Mouse (Mus musculus): ENCODE measurements around the gene Ranbp3.
A peak's percentile ranks its signal among the peaks of the same experiment; 100 is the strongest.

Ranbp3 gene

DNA sequence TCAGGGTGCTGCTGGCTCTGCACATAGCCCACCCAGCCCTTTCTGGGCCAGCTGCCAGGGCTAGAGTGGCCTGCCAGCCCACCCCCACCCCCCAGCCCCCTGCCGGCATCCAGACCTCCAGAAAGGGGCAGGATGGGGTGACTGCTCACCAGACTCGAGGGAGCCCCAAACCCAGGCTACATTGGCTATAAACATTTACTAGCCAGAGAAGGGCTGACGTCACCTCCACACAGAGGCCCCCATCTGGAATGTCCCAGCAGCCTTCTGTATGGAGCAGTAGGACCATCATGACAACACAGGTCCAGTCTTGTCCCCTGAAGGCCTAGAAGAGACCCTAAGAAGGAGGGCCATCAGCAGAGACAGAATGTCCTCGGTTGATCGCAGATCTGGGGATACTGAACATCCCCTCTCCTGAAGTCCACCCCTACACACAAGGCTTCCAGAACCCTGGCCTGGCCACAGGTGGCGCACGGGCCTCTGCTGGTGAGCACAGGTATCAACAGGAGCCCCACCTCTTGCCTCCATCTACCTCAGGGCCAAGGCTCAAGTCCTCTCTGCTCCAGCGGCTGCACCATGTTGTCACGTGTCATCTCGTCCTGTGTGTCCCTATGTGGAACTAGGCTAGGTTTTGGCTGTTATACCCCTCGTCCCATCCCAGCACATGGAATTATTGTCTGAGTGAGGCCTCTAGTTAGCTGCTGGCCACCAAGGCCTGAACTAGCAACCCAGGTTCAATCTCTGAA lies 50.5 kb downstream of the Ranbp3 start:
- DNase-seq (ENCODE audit: low spot score in 2 of 2) = no peak

DNA sequence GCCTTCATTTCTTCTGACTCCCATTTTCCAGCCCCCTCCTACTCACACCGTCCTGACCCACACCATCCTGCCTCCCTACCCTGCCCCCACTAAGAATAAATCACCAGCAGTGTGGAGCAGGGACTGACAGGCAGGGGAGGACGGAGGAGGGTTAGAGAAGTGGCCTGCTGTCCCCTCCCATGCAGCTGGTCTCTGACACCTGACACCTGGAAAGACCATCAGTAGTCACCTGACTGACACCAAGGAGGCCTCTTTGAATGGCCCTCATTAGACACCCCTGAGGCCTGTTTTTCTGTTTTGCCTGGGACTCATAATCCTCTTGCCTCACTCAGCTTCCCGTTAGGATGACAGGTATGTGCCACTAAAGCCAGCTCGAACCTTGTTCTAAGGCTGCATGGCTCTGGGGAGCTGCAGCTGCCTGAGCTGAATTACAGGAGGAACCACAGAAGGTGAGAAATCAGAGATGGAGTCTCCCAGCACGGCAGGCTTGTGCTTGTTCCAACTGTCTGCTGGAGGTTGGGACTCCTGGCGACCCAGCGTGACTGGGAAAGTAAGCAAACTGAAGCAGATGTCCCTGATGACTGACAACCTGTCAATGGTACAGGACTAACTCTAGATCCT lies 54.0 kb downstream of the Ranbp3 start:
- no peak for DNase-seq (ENCODE audit: low spot score in 2 of 2)

DNA sequence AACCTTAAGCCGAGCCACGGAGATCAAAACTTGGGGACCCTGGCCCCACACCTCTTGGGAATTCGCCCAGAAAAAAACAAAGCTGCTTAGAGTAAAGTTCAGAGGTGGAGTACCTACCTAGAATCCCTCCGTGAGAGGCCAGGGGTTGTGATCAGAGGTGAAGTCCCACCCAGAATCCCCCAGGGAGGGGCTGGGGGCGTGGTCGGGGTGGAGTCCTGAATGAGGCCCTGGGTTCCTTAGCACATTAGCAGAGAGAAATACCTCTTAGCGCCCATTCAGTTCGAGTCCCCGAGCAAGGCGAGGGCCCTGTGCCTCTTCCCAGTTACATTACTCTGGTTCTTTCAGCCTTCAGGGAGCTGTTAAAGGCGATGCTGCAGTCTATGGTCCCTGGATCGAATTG lies 54.6 kb downstream of the Ranbp3 start:
- DNase-seq (ENCODE audit: low spot score in 2 of 2) = no peak

DNA sequence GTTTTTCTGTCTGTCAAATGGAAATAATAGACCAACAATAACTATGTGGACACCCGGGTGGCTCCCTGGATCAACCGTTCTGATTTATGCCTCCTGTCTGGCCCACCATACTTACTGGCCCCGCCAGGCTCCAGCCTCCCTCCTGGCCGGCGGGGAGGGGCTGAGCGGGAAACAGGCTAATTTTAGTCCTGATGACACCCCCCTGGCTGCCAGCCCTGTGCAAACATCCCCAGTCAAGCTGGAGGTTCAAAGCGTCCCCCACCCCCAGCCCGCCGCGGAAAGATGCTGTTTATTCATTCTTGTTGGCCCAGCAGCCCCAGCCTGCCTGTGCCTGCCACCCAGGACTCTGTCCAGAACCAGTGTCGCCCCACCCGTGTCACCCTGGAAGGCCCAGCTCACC lies 55.0 kb downstream of the Ranbp3 start:
- peak; percentile 48 to 71 for DNase-seq (ENCODE audit: low spot score in 2 of 2)

DNA sequence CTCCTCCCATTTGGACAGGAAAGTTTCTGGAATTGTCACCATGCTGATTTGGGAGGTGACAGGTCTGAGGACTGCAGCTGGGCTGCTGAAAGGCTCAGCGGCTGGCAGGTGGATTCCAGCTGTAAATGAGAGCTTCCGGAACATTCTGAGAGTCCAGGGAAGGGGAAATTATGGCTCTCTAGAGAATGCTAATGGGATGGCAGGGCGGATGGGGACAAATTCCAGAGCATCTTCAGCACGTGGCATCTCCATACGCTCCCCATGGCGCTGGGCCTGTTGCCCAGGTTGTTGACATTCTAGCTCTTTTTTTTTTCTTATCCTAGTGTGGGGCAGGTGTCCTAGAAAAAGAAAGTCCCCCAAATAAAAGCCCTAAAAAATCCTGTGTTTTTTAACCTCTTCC lies 56.1 kb downstream of the Ranbp3 start:
- no peak for DNase-seq (ENCODE audit: low spot score in 2 of 2)

DNA sequence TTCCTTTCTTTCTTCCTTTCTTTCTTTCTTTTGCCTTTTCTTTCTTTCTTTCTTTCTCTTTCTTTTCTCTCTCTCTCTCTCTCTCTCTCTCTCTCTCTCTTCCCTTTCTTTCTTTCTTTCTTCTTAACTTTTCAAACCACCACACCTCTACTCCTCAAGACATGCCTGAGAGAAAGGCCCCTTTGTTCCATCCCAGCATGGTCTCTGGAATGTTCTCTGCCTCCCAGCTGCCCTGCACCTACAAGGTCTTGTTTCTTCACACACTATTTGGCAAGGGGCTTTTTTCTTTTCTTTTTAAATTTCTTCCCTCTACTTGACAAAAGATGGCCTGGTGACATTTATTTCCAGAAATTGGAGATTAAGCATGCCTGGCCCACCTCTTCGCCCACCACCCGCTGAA lies 56.6 kb downstream of the Ranbp3 start:
- no peak for DNase-seq (ENCODE audit: low spot score in 2 of 2)

DNA sequence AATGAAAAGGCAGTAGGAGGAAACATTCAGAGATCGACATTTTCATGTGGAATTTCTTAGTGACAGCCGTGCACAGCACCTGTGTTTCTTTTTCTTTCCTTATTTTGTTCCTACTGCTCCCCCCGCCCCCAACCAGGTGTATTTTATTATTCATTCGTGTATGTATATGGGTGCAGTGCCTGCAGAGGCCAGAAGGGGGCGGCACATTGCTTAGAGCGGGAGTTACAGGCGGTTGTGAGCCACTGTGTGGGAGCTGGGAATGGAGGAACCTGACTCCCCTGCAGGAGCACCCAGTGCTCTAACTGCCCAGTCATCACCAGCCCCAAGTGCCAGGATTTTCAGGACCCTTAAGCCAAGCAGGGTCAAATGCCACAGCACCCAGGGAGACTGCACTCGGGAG lies 63.4 kb downstream of the Ranbp3 start:
- no peak for DNase-seq (ENCODE audit: low spot score in 2 of 2)

DNA sequence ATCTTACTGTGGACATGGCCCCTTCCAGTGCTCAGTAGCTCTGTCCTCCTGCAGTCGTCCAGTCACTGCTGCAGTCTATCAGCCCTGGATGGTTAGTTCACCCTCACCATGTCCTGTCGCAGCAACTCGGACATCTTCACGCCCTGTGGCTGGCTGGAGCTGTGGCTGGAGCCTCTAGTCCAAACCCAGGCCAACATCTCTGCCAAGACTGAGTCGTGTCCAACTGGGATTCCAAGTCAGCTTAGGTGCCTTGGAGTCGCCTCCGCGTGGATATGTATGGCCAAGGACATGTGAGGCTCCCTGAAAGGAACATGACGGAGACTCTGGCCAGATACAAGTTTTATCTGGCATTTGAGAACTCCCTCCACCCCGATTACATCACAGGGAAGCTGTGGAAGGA lies 65.1 kb downstream of the Ranbp3 start:
- no peak for DNase-seq (ENCODE audit: low spot score in 2 of 2)

DNA sequence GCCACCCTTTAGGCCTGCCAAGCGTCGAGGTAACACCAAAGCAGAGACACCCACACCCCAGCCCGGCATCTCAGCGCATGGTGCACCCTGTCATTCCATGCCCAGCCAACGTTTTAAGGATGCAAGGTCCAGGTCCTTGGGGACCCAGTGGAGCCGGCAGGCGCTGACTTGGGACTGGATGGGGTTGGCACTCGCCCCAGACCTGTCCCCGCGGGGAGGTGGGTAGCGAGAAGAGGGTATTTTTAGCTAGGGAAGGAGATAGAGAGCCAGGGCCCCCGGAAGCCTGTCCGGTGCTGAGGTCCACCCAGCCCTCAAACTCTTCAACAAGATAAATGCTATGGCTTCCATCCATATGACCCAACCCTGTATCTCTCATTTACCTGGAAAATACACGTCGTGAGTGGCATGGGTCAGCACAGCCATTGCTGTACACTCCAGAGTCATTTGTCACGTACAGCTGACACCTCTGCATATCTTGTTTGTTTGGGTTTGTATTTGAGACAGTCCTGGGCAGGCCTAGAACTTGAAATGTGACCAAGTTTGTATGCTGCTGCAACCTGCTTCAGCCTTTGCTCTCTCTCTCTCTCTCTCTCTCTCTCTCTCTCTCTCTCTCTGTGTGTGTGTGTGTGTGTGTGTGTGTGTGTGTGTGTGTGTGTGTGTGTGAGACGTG lies 67.2 kb downstream of the Ranbp3 start:
- no peak for DNase-seq (ENCODE audit: low spot score in 2 of 2)

DNA sequence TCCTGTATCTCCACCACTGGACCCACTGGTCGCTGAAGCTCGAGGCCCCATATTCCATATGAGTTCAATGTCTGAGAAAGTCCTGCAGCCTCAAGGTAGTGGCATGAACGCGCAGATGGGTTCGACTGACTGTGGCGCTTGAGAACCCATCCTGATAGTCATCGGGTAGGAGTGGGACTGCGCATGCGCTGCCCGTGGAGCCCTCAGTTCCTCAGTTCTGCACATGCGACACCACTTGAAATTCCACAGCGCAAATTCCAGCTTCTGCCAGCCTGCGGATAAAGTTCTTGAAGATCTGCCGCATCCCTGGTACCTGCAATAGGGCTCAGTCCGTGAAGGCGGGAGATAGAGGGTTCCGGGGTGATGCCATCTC lies 67.7 kb downstream of the Ranbp3 start:
- no peak for DNase-seq (ENCODE audit: low spot score in 2 of 2)

DNA sequence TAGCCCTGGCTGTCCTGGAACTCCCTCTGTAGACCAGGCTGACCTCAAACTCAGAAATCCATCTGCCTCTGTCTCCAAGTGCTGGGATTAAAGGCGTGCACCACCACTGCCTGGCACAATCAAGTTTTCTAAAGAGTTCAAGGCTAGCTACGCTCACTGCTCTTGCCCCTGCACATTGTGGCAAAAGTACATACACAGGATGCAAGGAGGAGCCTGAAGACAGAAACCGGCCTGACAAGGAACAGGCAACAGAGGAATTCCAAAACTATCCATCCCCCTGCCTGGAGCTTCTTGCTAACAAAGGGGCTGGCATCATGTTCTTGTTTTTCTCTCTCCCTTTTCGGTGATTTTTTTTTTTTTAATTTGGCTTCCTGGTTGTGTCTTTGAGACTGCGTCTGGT lies 71.1 kb downstream of the Ranbp3 start:
- no peak for DNase-seq (ENCODE audit: low spot score in 2 of 2)

DNA sequence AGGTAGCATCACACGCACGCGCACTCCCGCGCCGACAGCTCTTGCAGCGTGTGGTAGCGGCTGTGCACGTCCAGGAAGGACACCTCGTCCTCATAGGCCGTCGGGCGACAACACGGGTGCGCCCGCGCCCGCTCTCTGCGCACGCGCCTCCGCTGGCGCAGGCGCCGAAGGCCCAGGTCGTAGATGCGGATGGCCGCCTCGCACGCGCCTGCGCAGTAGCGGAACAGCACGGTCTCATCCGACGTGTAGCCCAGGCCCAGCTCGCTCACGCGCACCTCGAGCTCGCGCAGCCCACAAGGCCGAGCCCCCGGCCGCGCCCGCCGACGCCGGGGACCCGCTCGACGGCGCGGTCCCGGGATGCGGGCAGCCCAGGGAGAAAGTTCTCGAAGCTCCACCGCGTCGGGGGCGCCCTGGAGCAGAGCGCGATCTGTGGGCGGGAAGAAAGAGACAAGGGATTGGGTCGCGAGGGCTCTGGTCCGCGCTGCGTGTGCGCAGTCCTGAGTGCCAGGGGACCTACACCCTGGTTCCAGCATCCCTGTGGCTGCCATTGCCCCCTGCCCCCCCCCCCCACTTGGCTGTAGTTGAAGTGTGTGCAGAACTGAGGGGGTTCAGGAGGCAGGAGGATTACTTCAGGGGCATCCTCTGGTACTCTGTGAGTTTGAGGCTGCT lies 78.4 kb downstream of the Ranbp3 start:
- peak in 1 of 2 experiments; percentile 49 for DNase-seq (ENCODE audit: low spot score in 2 of 2)

DNA sequence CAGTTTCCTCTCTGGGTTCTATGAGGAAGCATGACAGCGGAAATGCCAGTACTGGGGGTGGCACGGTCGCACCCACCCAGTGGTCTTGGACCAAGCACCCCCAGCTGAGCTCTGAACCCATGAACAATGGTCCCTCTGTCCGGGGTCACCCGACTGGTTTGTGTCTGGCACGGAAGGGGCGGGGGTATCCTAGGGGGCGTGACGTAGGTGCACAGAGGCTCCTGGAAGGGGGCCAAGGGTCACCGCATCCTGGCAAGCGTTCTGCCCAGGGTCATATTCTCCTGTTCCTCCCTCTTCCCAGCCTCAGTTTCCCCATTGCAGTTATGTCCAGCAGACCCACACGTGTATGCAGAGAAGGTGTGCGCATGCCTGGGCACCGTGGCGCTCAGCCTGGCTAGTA lies 80.4 kb downstream of the Ranbp3 start:
- DNase-seq (ENCODE audit: low spot score in 2 of 2) = no peak

DNA sequence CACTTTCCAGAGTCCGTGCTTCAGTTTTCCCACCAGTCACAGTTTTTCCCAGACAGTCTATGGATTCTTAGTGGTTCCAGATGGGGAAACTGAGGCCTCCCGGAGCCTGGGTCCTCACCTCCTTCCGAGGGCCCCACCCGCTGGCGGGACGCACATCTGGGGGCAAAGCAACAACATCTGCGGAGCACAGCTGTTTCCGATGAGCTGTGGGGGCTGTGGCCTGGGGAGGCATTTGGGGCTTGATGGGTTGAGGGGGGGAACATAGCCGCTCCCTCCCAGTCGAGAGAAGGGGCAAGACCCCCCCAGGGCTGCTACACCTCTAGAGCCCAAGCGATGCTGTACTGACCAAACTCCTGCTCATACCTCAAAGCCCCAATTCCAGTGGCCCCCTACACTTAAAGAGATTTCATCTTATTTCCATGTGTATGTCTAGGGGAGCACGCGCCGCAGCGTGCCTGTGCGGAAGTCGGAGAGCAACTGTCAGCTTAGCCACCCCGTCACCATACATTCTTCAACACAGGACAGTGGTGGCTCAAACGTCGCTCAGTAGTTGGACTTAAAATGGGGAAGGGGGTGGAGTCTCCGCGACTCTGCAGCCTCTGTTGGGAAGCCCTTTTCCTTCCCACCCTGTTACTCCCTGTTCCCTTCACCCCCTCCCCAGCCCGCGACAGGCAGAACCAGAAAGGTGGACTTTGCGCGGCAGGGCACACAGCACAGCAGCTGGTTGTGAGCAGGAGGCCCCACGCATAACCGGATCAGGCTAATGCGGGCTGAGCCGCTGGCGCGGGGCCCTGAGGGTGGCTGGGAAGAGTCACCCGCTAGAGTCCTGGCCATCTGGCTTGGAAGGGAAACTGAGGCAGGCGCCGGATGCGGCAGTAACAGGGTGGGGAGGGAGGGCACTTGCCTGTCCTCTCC lies 81.4 kb downstream of the Ranbp3 start:
- DNase-seq (ENCODE audit: low spot score in 2 of 2) = no peak

DNA sequence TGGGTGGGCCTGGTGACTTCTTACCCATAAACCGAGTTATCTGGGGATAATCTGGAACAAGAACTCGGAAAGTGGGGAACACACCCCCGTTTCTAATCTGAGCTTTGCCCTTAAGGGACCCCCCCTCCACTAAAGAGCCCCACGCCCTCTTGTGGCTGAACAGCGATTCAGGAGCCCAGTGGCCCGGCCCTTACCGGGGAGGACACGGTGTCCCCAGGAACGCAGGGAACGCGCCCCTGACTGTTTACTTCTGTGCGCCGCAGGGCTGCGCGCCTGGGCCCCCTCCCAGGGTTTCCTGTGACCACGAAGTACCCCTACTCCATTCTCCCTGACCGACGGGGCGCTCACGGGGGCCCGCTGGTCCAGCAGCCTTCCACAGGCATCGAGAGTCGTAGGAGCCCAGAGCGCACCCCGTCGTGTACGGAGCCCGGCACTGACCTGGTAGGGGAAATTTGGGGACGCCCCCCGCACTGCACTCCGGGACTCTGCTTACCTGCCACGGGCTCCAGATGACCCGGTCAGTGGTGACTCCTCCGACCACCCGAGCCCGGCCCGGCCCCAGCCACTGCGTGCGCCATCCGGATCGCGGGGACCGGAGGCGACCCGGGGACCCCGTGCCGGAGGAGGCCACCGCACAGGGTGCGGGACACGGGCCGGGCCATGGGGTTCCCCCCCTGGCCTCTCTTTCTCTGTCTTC lies 83.8 kb downstream of the Ranbp3 start:
- DNase-seq (ENCODE audit: low spot score in 2 of 2) = no peak

DNA sequence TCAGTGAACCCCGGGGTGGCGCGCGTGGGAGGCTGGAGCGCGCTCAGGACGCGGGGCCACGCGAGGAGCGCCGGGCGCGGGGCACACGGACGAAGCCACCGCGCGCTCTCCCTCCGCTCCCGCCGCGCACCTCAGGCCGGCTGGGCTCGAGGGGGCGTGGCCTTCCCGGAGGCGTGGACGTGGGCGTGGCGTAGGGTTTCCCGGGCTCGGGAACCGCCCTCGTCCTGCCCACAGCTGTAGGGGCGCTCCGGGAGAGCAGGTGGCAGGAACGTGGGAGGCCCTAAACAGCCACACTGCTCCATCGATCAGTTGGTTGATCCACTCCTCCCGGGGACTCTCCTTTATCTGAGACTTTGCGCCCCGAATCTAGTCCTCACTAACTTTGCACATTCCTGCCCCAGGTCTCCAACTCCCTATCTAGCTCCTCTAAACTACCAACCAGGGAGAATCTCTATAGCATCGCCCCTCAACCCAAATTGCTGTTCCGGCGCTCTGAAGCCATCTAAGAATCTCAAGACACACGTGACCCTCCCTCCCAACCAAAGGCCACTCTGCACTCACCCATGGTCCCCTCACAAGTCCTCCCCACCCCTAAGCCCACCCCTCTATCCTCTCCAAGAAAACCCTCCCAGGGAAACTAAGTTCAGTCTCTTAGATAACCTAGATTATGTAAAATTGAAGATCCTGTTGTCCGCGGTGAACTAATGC lies 84.5 kb downstream of the Ranbp3 start, which contains the start of gene Nrtn:
Gene Nrtn (minus strand): TSS at position 115 of the 708 bp plus-strand sequence.
- DNase-seq (ENCODE audit: low spot score in 2 of 2) = peak; percentile 82 to 91

DNA sequence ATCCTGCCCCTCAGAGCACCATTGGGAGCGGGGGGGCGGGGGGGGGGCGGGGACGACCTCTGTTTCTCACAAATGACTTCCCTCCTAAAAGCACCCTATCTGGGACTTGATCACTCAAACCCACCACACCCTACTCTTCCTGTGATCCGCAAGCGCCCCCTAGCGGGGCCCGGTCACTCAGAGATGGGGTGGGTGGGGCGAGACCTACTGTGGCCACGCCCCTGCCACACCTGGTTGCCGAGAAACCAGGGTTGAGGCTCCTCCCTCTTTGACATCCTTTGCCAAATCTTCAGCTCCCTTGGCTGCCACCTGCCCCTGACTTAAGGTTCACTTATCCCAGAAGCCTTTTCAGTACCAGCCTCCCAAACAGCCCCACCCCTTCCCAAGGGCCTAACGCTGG lies 85.0 kb downstream of the Ranbp3 start:
- peak; percentile 61 to 87 for DNase-seq (ENCODE audit: low spot score in 2 of 2)

DNA sequence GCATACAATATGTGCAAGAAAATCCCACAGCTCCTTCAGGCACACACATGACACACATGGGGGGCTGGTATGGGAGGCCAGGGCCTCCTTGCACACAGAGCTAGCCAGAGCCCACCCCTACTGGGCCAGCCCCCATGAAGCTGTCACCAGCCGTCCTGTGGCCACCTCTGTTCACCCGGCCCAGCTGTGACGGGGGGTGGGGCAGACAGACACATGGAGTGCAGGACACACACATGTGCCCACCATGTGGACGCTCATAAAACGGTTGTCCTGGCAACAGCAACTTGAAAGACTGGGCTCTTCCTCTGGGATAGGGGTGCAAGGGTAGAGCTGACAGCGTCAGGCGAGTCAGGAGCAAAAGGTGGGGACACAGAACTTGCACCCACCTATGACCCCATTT lies 86.2 kb downstream of the Ranbp3 start:
- no peak for DNase-seq (ENCODE audit: low spot score in 2 of 2)

DNA sequence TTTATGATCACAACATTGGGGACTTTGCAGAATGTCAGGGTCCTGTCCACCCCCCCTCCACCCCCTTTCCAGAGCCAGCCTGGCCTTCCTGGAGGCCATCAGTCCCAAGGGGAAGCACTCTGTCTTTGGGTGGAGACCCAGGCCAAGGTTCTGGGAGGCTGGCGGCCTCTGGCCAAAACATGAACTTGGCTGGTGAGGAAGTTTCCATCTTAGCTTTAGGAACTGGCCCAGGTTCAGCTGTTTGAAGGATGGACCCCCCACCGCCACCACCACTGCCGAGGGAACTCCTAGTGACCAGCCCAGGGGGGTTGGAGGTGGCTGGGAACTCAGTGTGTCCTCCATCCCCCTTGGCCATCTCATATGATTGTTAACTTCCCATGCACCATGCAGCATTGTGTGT lies 88.0 kb downstream of the Ranbp3 start:
- DNase-seq (ENCODE audit: low spot score in 2 of 2) = no peak

All from urinary bladder, postnatal 4 days (tissue).